Mouse (Mus musculus) MEL (cell line): ENCODE results near the gene Clmp. TPM values are rescaled to one million over a fixed set of nuclear protein-coding genes. Genes with fewer than 3 reads are reported as not detected.

Source experiments
- DNase-seq: peaks from one replicate; pipeline ENCODE4 v3.0.0; 2011; ENCODE audit warnings: low read depth, low spot score
- H3K27ac ChIP-seq: 2 replicates; pipeline ENCODE4 v1.5.1; 2012; ENCODE audit warnings: low read depth, mild to moderate bottlenecking, control low read depth, low read length, moderate library complexity; ENCODE audit not compliant: control insufficient read depth
- H3K27me3 ChIP-seq, 2 experiments: fragments of 150-350 bp in 1 of 2; sonication (generic) in 1 of 2; 2 replicates each; pipeline ENCODE4 v1.6.1; 2012; ENCODE audit warnings: low read length in 2 of 2, mild to moderate bottlenecking in 2 of 2, improper control_type of control experiment in 1 of 2, moderate library complexity in 1 of 2; ENCODE audit not compliant: insufficient read depth in 2 of 2, control insufficient read depth in 1 of 2
- H3K36me3 ChIP-seq, 2 experiments: 2 replicates each; pipeline ENCODE4 v1.6.1; 2012 to 2014; ENCODE audit warnings: low read length in 2 of 2, improper control_type of control experiment in 1 of 2, inconsistent platforms in 1 of 2, mild to moderate bottlenecking in 1 of 2; ENCODE audit not compliant: insufficient read depth in 2 of 2, control insufficient read depth in 1 of 2
- H3K4me1 ChIP-seq, 2 experiments: fragments of 150-350 bp in 1 of 2; sonication (generic) in 1 of 2; 2 replicates each; pipeline ENCODE4 v1.6.1; 2012; ENCODE audit warnings: low read length in 2 of 2, improper control_type of control experiment in 1 of 2, mild to moderate bottlenecking in 1 of 2; ENCODE audit not compliant: insufficient read depth in 2 of 2, control insufficient read depth in 1 of 2
- H3K4me3 ChIP-seq, 2 experiments: fragments of 150-350 bp in 1 of 2; sonication (generic) in 1 of 2; 2 replicates each; pipeline ENCODE4 v1.5.1; 2012; ENCODE audit warnings: low read depth in 2 of 2, low read length in 2 of 2, mild to moderate bottlenecking in 2 of 2, moderate library complexity in 2 of 2, control low read depth in 1 of 2, improper control_type of control experiment in 1 of 2; ENCODE audit not compliant: control insufficient read depth in 1 of 2, insufficient read depth in 1 of 2
- H3K79me2 ChIP-seq: 2 replicates; pipeline ENCODE4 v1.6.1; 2012; ENCODE audit warnings: mild to moderate bottlenecking, low read length, moderate library complexity; ENCODE audit not compliant: control insufficient read depth, poor library complexity, insufficient read depth
- H3K9ac ChIP-seq: 2 replicates; pipeline ENCODE4 v1.6.1; 2012; ENCODE audit warnings: low read depth, mild to moderate bottlenecking, control low read depth, low read length, moderate library complexity; ENCODE audit not compliant: control insufficient read depth, poor library complexity, severe bottlenecking
- H3K9me3 ChIP-seq: fragments of 150-350 bp; sonication (generic); replicated peaks from 2 replicates; pipeline ENCODE4 v1.6.1; 2012; ENCODE audit warnings: mild to moderate bottlenecking, low read length, improper control_type of control experiment, moderate library complexity; ENCODE audit not compliant: insufficient read depth
- BHLHE40 ChIP-seq: IDR thresholded peaks from 2 replicates; pipeline ENCODE4 v1.6.1; 2012; ENCODE audit warnings: low read depth, mild to moderate bottlenecking, inconsistent platforms, low read length, improper control_type of control experiment, borderline replicate concordance
- ELF1 ChIP-seq: IDR thresholded peaks from 2 replicates; pipeline ENCODE4 v1.6.1; 2014; ENCODE audit warnings: low read depth, mild to moderate bottlenecking, inconsistent platforms, low read length, improper control_type of control experiment, moderate library complexity
- GATA1 ChIP-seq: IDR thresholded peaks from 2 replicates; pipeline ENCODE4 v1.6.1; 2011; ENCODE audit warnings: low read depth, low read length, improper control_type of control experiment
- JUND ChIP-seq: IDR thresholded peaks from 2 replicates; pipeline ENCODE4 v1.6.1; 2011; ENCODE audit warnings: low read depth, mild to moderate bottlenecking, improper control_type of control experiment, low read length
- KAT2A ChIP-seq: conservative IDR thresholded peaks from 2 replicates; pipeline ENCODE4 v1.6.1; 2012; ENCODE audit warnings: low read depth, low read length, improper control_type of control experiment, inconsistent platforms
- MAX ChIP-seq: IDR thresholded peaks from 2 replicates; pipeline ENCODE4 v1.6.1; 2011; ENCODE audit warnings: low read length, improper control_type of control experiment
- MAZ ChIP-seq: IDR thresholded peaks from 2 replicates; pipeline ENCODE4 v1.6.1; 2012; ENCODE audit warnings: low read depth, mild to moderate bottlenecking, inconsistent platforms, low read length, improper control_type of control experiment
- MEF2A ChIP-seq: IDR thresholded peaks from 2 replicates; pipeline ENCODE4 v1.6.1; 2014; ENCODE audit warnings: low read depth, mild to moderate bottlenecking, inconsistent platforms, low read length, improper control_type of control experiment; ENCODE audit not compliant: poor library complexity, insufficient replicate concordance, severe bottlenecking; ENCODE audit errors: extremely low read depth
- MXI1 ChIP-seq: IDR thresholded peaks from 2 replicates; pipeline ENCODE4 v1.6.1; 2011; ENCODE audit warnings: mild to moderate bottlenecking, low read depth, low read length, improper control_type of control experiment
- MYB ChIP-seq: IDR thresholded peaks from 2 replicates; pipeline ENCODE4 v1.6.1; 2011; ENCODE audit warnings: mild to moderate bottlenecking, low read depth, low read length, improper control_type of control experiment
- NELFE ChIP-seq: IDR thresholded peaks from 2 replicates; pipeline ENCODE4 v1.6.1; 2011; ENCODE audit warnings: low read depth, low read length, improper control_type of control experiment
- NRF1 ChIP-seq: IDR thresholded peaks from 2 replicates; pipeline ENCODE4 v1.6.1; 2014; ENCODE audit warnings: low read depth, mild to moderate bottlenecking, inconsistent platforms, low read length, improper control_type of control experiment, moderate library complexity; ENCODE audit not compliant: poor library complexity, insufficient read depth, severe bottlenecking
- POLR2A ChIP-seq, 2 experiments: IDR thresholded peaks; 2 replicates each; pipeline ENCODE4 v1.6.1; 2011 to 2012; ENCODE audit warnings: low read length in 2 of 2, mild to moderate bottlenecking in 2 of 2, control low read depth in 1 of 2, improper control_type of control experiment in 1 of 2, low read depth in 1 of 2, moderate library complexity in 1 of 2; ENCODE audit not compliant: control insufficient read depth in 1 of 2, insufficient read depth in 1 of 2, poor library complexity in 1 of 2
- TAL1 ChIP-seq: IDR thresholded peaks from 2 replicates; pipeline ENCODE4 v1.6.1; 2012; ENCODE audit warnings: mild to moderate bottlenecking, inconsistent platforms, low read length, moderate library complexity, mixed read lengths
- ZC3H11A ChIP-seq: IDR thresholded peaks from 2 replicates; pipeline ENCODE4 v1.6.1; 2012; ENCODE audit warnings: low read depth, mild to moderate bottlenecking, inconsistent platforms, low read length, improper control_type of control experiment
- ZNF384 ChIP-seq: IDR thresholded peaks from 2 replicates; pipeline ENCODE4 v1.6.1; 2012; ENCODE audit warnings: low read depth, mild to moderate bottlenecking, inconsistent platforms, low read length, improper control_type of control experiment
- polyA plus RNA-seq, 2 experiments: library from polyadenylated mRNA; stranded (reverse) in 1 of 2; unstranded in 1 of 2; fragments of >175 nt in 1 of 2; fragments of >200 nt in 1 of 2; gene quantifications; 2 replicates each; pipeline versions ENCODE4 v1.2.1 to v1.2.4; 2012; ENCODE audit warnings: low replicate concordance in 2 of 2, low read depth in 1 of 2; ENCODE audit not compliant: insufficient read length in 2 of 2, insufficient read depth in 1 of 2, missing spikeins in 1 of 2
- total RNA-seq: library from RNA; depleted of rRNA; stranded (reverse); fragments of 300-350 nt; gene quantifications from 2 replicates; pipeline ENCODE4 v1.2.3, GENCODE M21; 2012

Gene Clmp
- total and polyA plus RNA-seq, 3 experiments: not detected

- H3K36me3 ChIP-seq: no peaks in the 10 kb centered on the region; a peak in 1 of 4 replicates
- no peaks in the 10 kb centered on the region for H3K79me2 ChIP-seq
- no peak for TF ChIP-seq ZC3H11A
- no peak for TF ChIP-seq KAT2A
- TF ChIP-seq POLR2A (IDR thresholded peaks at IDR 0.05; ENCODE audit: control insufficient read depth in 1 of 2, insufficient read depth in 1 of 2, low read depth in 1 of 2, low read length in 2 of 2, poor library complexity in 1 of 2): no peak
- TF ChIP-seq JUND: no peak
- no peak for TF ChIP-seq MEF2A
- no peak for TF ChIP-seq MAX
- TF ChIP-seq MYB: no peak
- no peak for TF ChIP-seq TAL1
- no peak for TF ChIP-seq MAZ
- no peak for TF ChIP-seq ZNF384
- TF ChIP-seq BHLHE40: no peak
- TF ChIP-seq NELFE: no peak
- TF ChIP-seq ELF1: no peak
- TF ChIP-seq MXI1: no peak
- no peak for TF ChIP-seq GATA1
- TF ChIP-seq, all 39 proteins: peak for 0
- Histone ChIP-seq H3K4me1 (no peaks in the 10 kb centered on the region), H3K4me3 (no peak overlapping the region), H3K27ac (no peak overlapping the region), H3K9ac (no peak overlapping the region), H3K27me3 (no peaks in the 10 kb centered on the region), H3K9me3 (no peaks in the 10 kb centered on the region)
- DNase-seq: no peak
Observed at GRCm38 (mm10) chr9:40730302-40730700, 44.5 kb downstream of the Clmp start.

- H3K9ac ChIP-seq: no peak overlapping the region
Observed at GRCm38 (mm10) chr9:40730701-40731590, 45.2 kb downstream of the Clmp start.

More at GRCm38 (mm10) chr9:40730701-40731590, 45.2 kb downstream of the Clmp start:
- no peaks in the 10 kb centered on the region for H3K79me2 ChIP-seq
- no peak overlapping the region for H3K27ac ChIP-seq
- H3K9me3 ChIP-seq: no peaks in the 10 kb centered on the region
- no peaks in the 10 kb centered on the region for H3K36me3 ChIP-seq
- no peaks in the 10 kb centered on the region for H3K4me1 ChIP-seq
- H3K27me3 ChIP-seq: no peaks in the 10 kb centered on the region
- TF ChIP-seq BHLHE40 (no peak), MYB (no peak), ELF1 (no peak), NRF1 (no peak)
- DNase-seq: no peak
- H3K4me3 ChIP-seq: no peak overlapping the region
